8 mouse cellular contexts compared by ENCODE assay signal in genomic region chr1:179803513-179804139, GRCm38 (mm10). TPM values are rescaled to one million over a fixed set of nuclear protein-coding genes. Genes with fewer than 3 reads are reported as not detected.
DNase-seq lines count a peak whose midpoint lies in the region; ATAC-seq and TF ChIP-seq lines count a peak whose summit lies in the region.

Gene Ahctf1, minus strand, starts transcription at chr1:179803680.

- H3K27me3 ChIP-seq in E14TG2a.4 (ENCODE audit: insufficient read depth, low read length), result peaks cover 3% of the 10 kb centered on the region; the same call in 1 of the 2 replicates
- no peaks in the 10 kb centered on the region for H3K27me3 ChIP-seq in forebrain, embryonic 12.5 days
- no peaks in the 10 kb centered on the region for H3K27me3 ChIP-seq in heart, postnatal 0 days (ENCODE audit: control insufficient read depth, insufficient read depth, low read length)
- no peaks in the 10 kb centered on the region for H3K27me3 ChIP-seq in liver, embryonic 16.5 days (ENCODE audit: control insufficient read depth, insufficient read depth, low read depth, low read length)
- H3K27me3 ChIP-seq in neural tube, embryonic 13.5 days, result no peaks in the 10 kb centered on the region
- no peaks in the 10 kb centered on the region for H3K27me3 ChIP-seq in testis, adult 2 months (ENCODE audit: control insufficient read depth, insufficient read depth, low read length)

- TF ChIP-seq POLR2A in testis, adult 2 months (IDR thresholded peaks at IDR 0.05; ENCODE audit: control insufficient read depth, low read depth, low read length), result peak; percentile 98

- H3K27ac ChIP-seq in forebrain, embryonic 12.5 days, result peak within 1 kb of the TSS; percentile 97
- H3K27ac ChIP-seq in heart, postnatal 0 days (ENCODE audit: low read depth), result peak within 1 kb of the TSS; percentile 99
- peak within 1 kb of the TSS; percentile 100 for H3K27ac ChIP-seq in liver, embryonic 16.5 days (ENCODE audit: low read length)
- H3K27ac ChIP-seq in neural tube, embryonic 13.5 days (replicated peaks), result peak within 1 kb of the TSS; percentile 96
- peak within 1 kb of the TSS; percentile 98 for H3K27ac ChIP-seq in testis, adult 2 months (ENCODE audit: control insufficient read depth, insufficient read depth, low read depth, low read length)

- peaks cover 24% of the 10 kb centered on the region for H3K36me3 ChIP-seq in E14TG2a.4 (ENCODE audit: insufficient read depth, low read length)
- H3K36me3 ChIP-seq in forebrain, embryonic 12.5 days (replicated peaks), result peaks cover 6% of the 10 kb centered on the region; the same call in 1 of the 2 replicates
- peaks cover 3% of the 10 kb centered on the region; the same call in 1 of the 2 replicates for H3K36me3 ChIP-seq in heart, postnatal 0 days (replicated peaks; ENCODE audit: control insufficient read depth, insufficient read depth, low read length)
- H3K36me3 ChIP-seq in liver, embryonic 16.5 days (ENCODE audit: control insufficient read depth, insufficient read depth), result peaks cover 4% of the 10 kb centered on the region
- H3K36me3 ChIP-seq in neural tube, embryonic 13.5 days, result peaks cover 4% of the 10 kb centered on the region
- H3K36me3 ChIP-seq in testis, adult 2 months (ENCODE audit: control insufficient read depth, insufficient read depth, low read length), result peaks cover 2% of the 10 kb centered on the region; the same call in 1 of the 2 replicates

- TF ChIP-seq EP300 in heart, postnatal 0 days (IDR thresholded peaks at IDR 0.05; ENCODE audit: low read depth), result peak; percentile 97; the same call in 1 of the 2 replicates

- peak within 1 kb of the TSS; percentile 93 for H3K4me3 ChIP-seq in E14TG2a.4 (replicated peaks; ENCODE audit: low read length)
- peak within 1 kb of the TSS; percentile 93 for H3K4me3 ChIP-seq in forebrain, embryonic 12.5 days (replicated peaks)
- H3K4me3 ChIP-seq in heart, postnatal 0 days (ENCODE audit: low read depth, low read length), result peak within 1 kb of the TSS; percentile 97
- H3K4me3 ChIP-seq in liver, embryonic 16.5 days (ENCODE audit: low read depth, low read length), result peak within 1 kb of the TSS; percentile 95
- peak within 1 kb of the TSS; percentile 68 for H3K4me3 ChIP-seq in neural tube, embryonic 13.5 days
- H3K4me3 ChIP-seq in testis, adult 2 months (ENCODE audit: control insufficient read depth, low read depth, low read length), result peak within 1 kb of the TSS; percentile 96

- peak; percentile 98 for ATAC-seq in forebrain, embryonic 12.5 days (ENCODE audit: low FRiP score)
- peak; percentile 96 for ATAC-seq in heart, postnatal 0 days (ENCODE audit: insufficient read depth, low read depth)
- peak; percentile 92 for ATAC-seq in liver, embryonic 16.5 days (ENCODE audit: low read depth)
- peak; percentile 99 for ATAC-seq in neural tube, embryonic 13.5 days (ENCODE audit: low read depth)

- peak; percentile 92 for DNase-seq in c-Kit-positive CD71-positive TER-119-positive erythroid progenitor cells, embryonic 14.5 days (ENCODE audit: low spot score)
- peak; percentile 99 for DNase-seq in heart, postnatal 0 days (ENCODE audit: low spot score)
- peak; percentile 98 to 99 for DNase-seq in kidney, postnatal 4 days

- H3K4me2 ChIP-seq in forebrain, embryonic 12.5 days, result peak within 1 kb of the TSS; percentile 76
- H3K4me2 ChIP-seq in heart, postnatal 0 days (ENCODE audit: low read depth, low read length), result peak within 1 kb of the TSS; percentile 81
- H3K4me2 ChIP-seq in liver, embryonic 16.5 days (ENCODE audit: low read depth, low read length), result peak within 1 kb of the TSS; percentile 91
- peak within 1 kb of the TSS; percentile 79 for H3K4me2 ChIP-seq in neural tube, embryonic 13.5 days

- H3K9me3 ChIP-seq in E14TG2a.4 (ENCODE audit: low read length), result no peaks in the 10 kb centered on the region
- no peaks in the 10 kb centered on the region for H3K9me3 ChIP-seq in forebrain, embryonic 12.5 days
- H3K9me3 ChIP-seq in heart, postnatal 0 days (replicated peaks; ENCODE audit: control insufficient read depth, low read length), result no peaks in the 10 kb centered on the region
- no peaks in the 10 kb centered on the region for H3K9me3 ChIP-seq in liver, embryonic 16.5 days (replicated peaks; ENCODE audit: control insufficient read depth, low read length)
- no peaks in the 10 kb centered on the region for H3K9me3 ChIP-seq in neural tube, embryonic 13.5 days

- H3K9ac ChIP-seq in forebrain, embryonic 12.5 days, result peak within 1 kb of the TSS; percentile 95
- peak within 1 kb of the TSS; percentile 96 for H3K9ac ChIP-seq in heart, postnatal 0 days (replicated peaks; ENCODE audit: low read depth, low read length)
- peak within 1 kb of the TSS; percentile 98 for H3K9ac ChIP-seq in liver, embryonic 16.5 days (ENCODE audit: low read depth, low read length)
- H3K9ac ChIP-seq in neural tube, embryonic 13.5 days, result peak within 1 kb of the TSS; percentile 95

- peaks cover 28% of the 10 kb centered on the region for H3K4me1 ChIP-seq in E14TG2a.4 (replicated peaks; ENCODE audit: low read depth, low read length)
- peaks cover 20% of the 10 kb centered on the region for H3K4me1 ChIP-seq in forebrain, embryonic 12.5 days
- H3K4me1 ChIP-seq in heart, postnatal 0 days (ENCODE audit: control insufficient read depth, insufficient read depth), result peaks cover 7% of the 10 kb centered on the region
- H3K4me1 ChIP-seq in liver, embryonic 16.5 days (ENCODE audit: control insufficient read depth, low read depth, low read length), result peaks cover 54% of the 10 kb centered on the region
- H3K4me1 ChIP-seq in neural tube, embryonic 13.5 days (replicated peaks), result peaks cover 32% of the 10 kb centered on the region
- H3K4me1 ChIP-seq in testis, adult 2 months (ENCODE audit: control insufficient read depth, insufficient read depth, low read length), result peaks cover 9% of the 10 kb centered on the region; the same call in 1 of the 2 replicates

- no peak for TF ChIP-seq CTCF in E14TG2a.4 (conservative IDR thresholded peaks at IDR 0.05; ENCODE audit: low read length)
- peak; percentile 24 for TF ChIP-seq CTCF in heart, postnatal 0 days (IDR thresholded peaks at IDR 0.05; ENCODE audit: low read depth)
- no peak; the same call in 1 of the 2 replicates for TF ChIP-seq CTCF in testis, adult 2 months (IDR thresholded peaks at IDR 0.05; ENCODE audit: control insufficient read depth, insufficient read depth, insufficient replicate concordance, low read depth, low read length)

- WGBS in forebrain, embryonic 12.5 days, result under 1% methylated on average over 56 of the region's 56 CpGs
- WGBS in heart, postnatal 0 days, result under 1% methylated on average over 49 of the region's 56 CpGs
- under 1% methylated on average over 56 of the region's 56 CpGs for WGBS in liver, embryonic 16.5 days (ENCODE audit: insufficient replicate concordance)
- under 1% methylated on average over 56 of the region's 56 CpGs for WGBS in neural tube, embryonic 13.5 days

RNA-seq across cellular contexts. Expression of gene Ahctf1, which starts in this region (rescaled TPM):
- 31.4 and 32.9 TPM in 2 replicates for polyA plus RNA-seq in forebrain, embryonic 12.5 days (2016; fragmentation: Nextera tagmentation; extraction: Ambion mirVana)
- 18.7 and 20.9 TPM in 2 replicates for total RNA-seq in heart, postnatal 0 days (2014; rRNA removed; ENCODE audit: low replicate concordance)
- 8.0 and 8.2 TPM in 2 replicates for polyA plus RNA-seq in heart, postnatal 0 days (2015; fragmentation: Nextera tagmentation; extraction: Ambion mirVana)
- 14.4 and 14.9 TPM in 2 replicates for polyA plus RNA-seq in liver, embryonic 16.5 days (2015; fragmentation: Nextera tagmentation; extraction: Ambion mirVana)
- 17.5 and 18.1 TPM in 2 replicates for polyA plus RNA-seq in neural tube, embryonic 13.5 days (2015; fragmentation: Nextera tagmentation; extraction: Ambion mirVana)
- polyA plus RNA-seq in testis, adult 2 months (2012; rRNA removed), result 27.0 and 30.6 TPM in 2 replicates

Comparison
In these comparisons a context has a peak if more than half of its experiments do, and no peak if none do; other contexts are left out.
1. Peak in every context shown above with its lines: DNase-seq, ATAC-seq, H3K4me3 ChIP-seq and H3K27ac ChIP-seq.